Mouse (Mus musculus) forebrain, embryonic 11.5 days (tissue): ENCODE results near the gene E330021D16Rik. TPM values are rescaled to one million over a fixed set of nuclear protein-coding genes. Genes with fewer than 3 reads are reported as not detected.

Source experiments
- ATAC-seq: fragments of 200-750 bp; cut with Nextera tagmentation; replicated peaks from 2 replicates; pipeline ENCODE4 v1.8.0; 2017; ENCODE audit warnings: moderate TSS enrichment; ENCODE audit not compliant: low FRiP score
- DNase-seq: peaks from one replicate; pipeline ENCODE4 v3.0.0-alpha.2; 2017; ENCODE audit warnings: low spot score
- H3K27ac ChIP-seq: fragments of 300-500 bp; sonication (generic); 2 replicates; pipeline ENCODE4 v1.5.1; 2014; ENCODE audit warnings: low read depth, low read length
- H3K27me3 ChIP-seq: fragments of 300-500 bp; sonication (generic); 2 replicates; pipeline ENCODE4 v1.6.1; 2014; ENCODE audit warnings: mild to moderate bottlenecking, low read length, mixed read lengths; ENCODE audit not compliant: control insufficient read depth, insufficient read depth
- H3K36me3 ChIP-seq: fragments of 300-500 bp; sonication (generic); 2 replicates; pipeline ENCODE4 v1.6.1; 2014; ENCODE audit warnings: mild to moderate bottlenecking, low read length, moderate library complexity, mixed read lengths; ENCODE audit not compliant: control insufficient read depth, insufficient read depth
- H3K4me1 ChIP-seq: fragments of 300-500 bp; sonication (generic); replicated peaks from 2 replicates; pipeline ENCODE4 v1.6.1; 2014; ENCODE audit warnings: low read length, mixed read lengths; ENCODE audit not compliant: control insufficient read depth, insufficient read depth
- H3K4me2 ChIP-seq: fragments of 300-500 bp; sonication (generic); 2 replicates; pipeline ENCODE4 v1.6.1; 2014; ENCODE audit warnings: low read depth, mild to moderate bottlenecking, low read length, moderate library complexity, mixed read lengths; ENCODE audit not compliant: severe bottlenecking
- H3K4me3 ChIP-seq: fragments of 300-500 bp; sonication (generic); 2 replicates; pipeline ENCODE4 v1.5.1; 2014; ENCODE audit warnings: low read depth, low read length
- H3K9ac ChIP-seq: fragments of 300-500 bp; sonication (generic); 2 replicates; pipeline ENCODE4 v1.6.1; 2014; ENCODE audit warnings: low read length
- H3K9me3 ChIP-seq: fragments of 300-500 bp; sonication (generic); 2 replicates; pipeline ENCODE4 v1.6.1; 2016; ENCODE audit warnings: low read length, mixed read lengths; ENCODE audit not compliant: control insufficient read depth
- WGBS: fragments of 180-500 bp; shearing (Covaris S2); extraction: QIAGEN DNeasy Blood & Tissue Kit; methylation state at CpG from one replicate; pipeline ENCODE4 v1.1.7; 2014; 5-methylcytosine and 5-hydroxymethylcytosine counted together
- polyA plus RNA-seq: library from polyadenylated mRNA; unstranded; fragments of >200 nt; fragmentation: Nextera tagmentation; extraction: Ambion mirVana; gene quantifications from 2 replicates; pipeline ENCODE4 v1.2.1, GENCODE M21; 2014

The E330021D16Rik gene
- polyA plus RNA-seq, 1 experiment from 2014 or later = not detected

DNA sequence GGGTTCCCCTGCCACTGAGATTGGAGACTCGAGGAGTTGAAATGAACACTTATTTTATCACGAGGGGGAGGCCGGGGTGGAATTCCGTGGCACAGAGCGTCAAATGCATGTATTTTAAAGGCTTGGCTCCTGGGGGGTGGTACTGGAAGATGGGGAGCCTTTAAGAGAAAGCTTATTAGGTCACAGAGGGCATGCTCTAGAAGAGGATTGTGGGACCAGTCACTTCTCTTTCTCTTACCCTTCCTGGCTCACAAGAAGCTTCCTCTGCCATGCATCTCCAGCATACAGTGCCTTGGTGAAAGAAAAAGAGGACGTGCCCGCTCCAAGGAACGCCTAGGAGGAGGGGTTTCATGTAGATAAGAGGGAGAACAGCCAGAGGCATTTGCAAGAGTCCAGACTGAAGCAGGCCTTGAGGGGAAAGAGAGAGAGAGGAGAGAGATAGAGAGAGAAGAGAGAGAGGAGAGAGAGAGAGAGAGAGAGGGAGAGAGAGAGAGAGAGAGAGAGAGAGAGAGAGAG lies 3.0 kb upstream of the E330021D16Rik start:
- H3K36me3 ChIP-seq = no peaks in the 10 kb centered on the region
- 70% methylated on average over 8 of the region's 8 CpGs for WGBS
- no peak overlapping the region for H3K4me2 ChIP-seq
- H3K9ac ChIP-seq = no peak overlapping the region
- DNase-seq = no peak
- no peaks in the 10 kb centered on the region for H3K27me3 ChIP-seq
- no peaks in the 10 kb centered on the region for H3K9me3 ChIP-seq
- no peak overlapping the region for H3K4me3 ChIP-seq
- H3K27ac ChIP-seq = no peak overlapping the region
- no peak for ATAC-seq
- no peaks in the 10 kb centered on the region for H3K4me1 ChIP-seq

DNA sequence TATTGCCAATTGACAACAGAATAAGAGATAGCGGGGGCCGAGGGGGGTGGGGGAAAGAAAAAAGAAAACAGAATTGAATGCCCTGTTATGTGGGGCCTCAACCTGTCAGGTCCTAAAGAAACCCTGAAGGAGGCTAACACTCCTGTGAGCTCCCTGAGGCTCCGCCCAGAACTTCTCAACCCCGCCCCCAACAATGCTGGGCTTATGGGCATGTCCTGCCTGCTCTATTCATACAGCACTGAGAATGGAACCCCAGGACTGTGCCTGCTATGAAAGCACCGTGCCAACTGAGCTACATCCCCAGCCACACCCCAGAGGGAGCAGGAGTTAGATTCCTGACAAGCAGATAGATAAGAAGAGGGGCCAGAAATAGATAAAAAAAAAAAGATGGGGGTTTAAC lies 2.5 kb upstream of the E330021D16Rik start:
- 74% methylated on average over 5 of the region's 5 CpGs for WGBS

DNA sequence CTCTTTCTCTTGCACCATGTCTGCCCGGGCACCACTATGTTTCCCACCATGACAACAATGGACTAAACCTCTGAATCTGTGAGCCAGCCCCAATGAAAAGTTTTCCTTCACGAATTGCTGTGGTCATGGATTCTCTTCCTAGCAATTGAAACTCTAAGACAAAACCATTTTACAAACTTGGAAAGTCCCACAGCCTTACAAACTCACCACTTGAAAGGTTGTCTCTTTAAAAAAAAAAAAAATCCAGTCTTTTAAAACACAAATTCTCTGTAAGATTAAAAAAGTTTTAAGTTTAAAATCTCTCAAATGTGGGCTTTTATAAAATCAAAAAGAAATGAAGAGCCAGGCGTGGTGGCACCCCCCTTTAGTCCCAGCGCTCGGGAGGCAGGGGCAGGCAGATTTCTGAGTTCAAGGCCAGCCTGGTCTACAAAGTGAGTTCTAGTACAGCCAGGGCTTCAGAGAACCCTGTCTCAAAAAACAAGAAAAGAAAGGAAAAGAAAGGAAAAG lies 1.5 kb downstream of the E330021D16Rik start:
- Histone ChIP-seq H3K9me3 (no peaks in the 10 kb centered on the region), H3K9ac (no peak overlapping the region), H3K4me1 (no peaks in the 10 kb centered on the region), H3K27me3 (no peaks in the 10 kb centered on the region), H3K27ac (no peak overlapping the region), H3K4me3 (no peak overlapping the region), H3K4me2 (no peak overlapping the region), H3K36me3 (no peaks in the 10 kb centered on the region)
- WGBS = 84% methylated on average over 5 of the region's 5 CpGs
- ATAC-seq = no peak
- no peak for DNase-seq

More for the DNA sequence above, 2.5 kb upstream of the E330021D16Rik start:
- no peaks in the 10 kb centered on the region for H3K4me1 ChIP-seq
- H3K9me3 ChIP-seq = no peaks in the 10 kb centered on the region
- no peak overlapping the region for H3K27ac ChIP-seq
- DNase-seq = no peak
- no peak overlapping the region for H3K9ac ChIP-seq
- no peaks in the 10 kb centered on the region for H3K27me3 ChIP-seq
- ATAC-seq = no peak; the same call in 1 of the 2 replicates
- no peak overlapping the region for H3K4me2 ChIP-seq
- H3K36me3 ChIP-seq = no peaks in the 10 kb centered on the region
- H3K4me3 ChIP-seq = no peak overlapping the region

DNA sequence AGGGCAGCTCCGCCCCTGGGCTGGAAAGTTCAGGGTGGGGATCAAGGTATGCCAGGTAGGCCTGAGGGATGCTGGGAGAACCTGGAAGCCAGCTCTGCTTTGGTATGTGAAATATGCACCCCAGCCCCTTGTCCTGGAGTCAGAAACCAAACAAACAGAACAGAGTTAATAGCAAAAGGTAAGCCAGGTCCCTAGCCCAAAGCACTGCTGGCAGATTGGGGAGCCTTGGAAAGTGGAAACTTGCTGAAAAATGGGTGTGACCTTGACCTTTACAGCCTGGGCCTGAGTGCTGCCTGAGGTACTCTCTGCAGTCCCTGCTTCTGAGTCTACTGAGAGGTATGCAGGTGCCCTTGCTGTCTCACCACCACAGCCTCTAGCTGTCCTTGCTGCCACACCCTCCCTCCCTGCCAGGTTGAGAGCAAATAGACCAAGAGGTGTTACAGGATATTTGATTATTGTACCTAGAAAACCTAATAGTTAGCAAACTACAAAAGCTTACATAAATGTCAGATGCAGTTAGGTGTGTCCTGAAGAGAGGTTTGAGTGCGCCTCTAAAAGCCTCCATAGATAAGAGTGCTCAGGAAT lies 7.7 kb downstream of the E330021D16Rik start:
- no peaks in the 10 kb centered on the region for H3K36me3 ChIP-seq
- no peaks in the 10 kb centered on the region for H3K9me3 ChIP-seq
- ATAC-seq = no peak
- 85% methylated on average over 2 of the region's 2 CpGs for WGBS
- no peaks in the 10 kb centered on the region for H3K27me3 ChIP-seq
- H3K4me3 ChIP-seq = no peak overlapping the region
- no peak overlapping the region for H3K27ac ChIP-seq
- H3K9ac ChIP-seq = no peak overlapping the region
- no peak overlapping the region for H3K4me2 ChIP-seq
- H3K4me1 ChIP-seq = no peaks in the 10 kb centered on the region
- DNase-seq = no peak

DNA sequence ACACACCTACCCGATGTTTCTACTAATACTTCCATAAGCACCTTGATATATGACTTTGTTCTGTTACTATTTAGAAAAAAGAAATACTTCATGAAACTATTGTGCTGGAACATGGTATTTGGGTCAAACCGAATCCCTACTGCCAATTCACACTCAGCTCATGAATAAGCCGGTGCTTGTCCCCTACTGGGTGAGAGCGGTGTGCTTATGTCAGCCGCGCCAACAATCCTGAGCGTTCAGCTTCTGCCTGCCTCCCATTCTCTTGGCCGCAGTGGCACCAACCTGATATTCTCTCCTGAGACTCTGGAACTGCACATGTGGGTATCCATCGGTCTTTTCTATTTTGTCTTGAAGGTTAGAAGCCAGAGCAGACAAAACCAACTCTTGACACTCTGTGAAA lies 18.5 kb downstream of the E330021D16Rik start:
- Histone ChIP-seq H3K36me3 (no peaks in the 10 kb centered on the region), H3K27ac (no peak overlapping the region), H3K27me3 (no peaks in the 10 kb centered on the region), H3K4me1 (no peaks in the 10 kb centered on the region), H3K9ac (no peak overlapping the region), H3K4me2 (no peak overlapping the region), H3K9me3 (no peaks in the 10 kb centered on the region), H3K4me3 (no peak overlapping the region)
- 92% methylated on average over 9 of the region's 9 CpGs for WGBS
- DNase-seq (no peak), ATAC-seq (no peak)

DNA sequence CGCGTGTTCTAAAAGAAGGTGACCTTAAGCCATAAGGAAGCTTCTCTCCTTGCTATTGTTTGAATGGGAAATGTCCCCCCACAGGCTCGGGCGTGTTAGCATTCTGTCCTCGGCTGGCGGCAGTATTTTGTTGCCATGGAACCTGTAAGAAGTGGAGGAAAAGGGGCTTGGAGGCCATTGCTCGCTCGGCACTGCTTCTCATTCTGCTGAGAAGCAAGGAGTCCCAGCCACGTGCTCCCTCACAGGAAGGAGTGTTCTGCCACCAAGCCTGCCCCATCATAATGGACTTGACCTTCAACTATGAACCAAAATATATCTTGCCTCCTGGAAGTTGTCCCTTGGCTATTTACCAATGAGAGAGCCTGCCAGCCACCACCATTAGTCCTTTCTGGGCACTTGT lies 25.1 kb downstream of the E330021D16Rik start:
- no peak overlapping the region for H3K9ac ChIP-seq
- no peaks in the 10 kb centered on the region for H3K27me3 ChIP-seq
- H3K9me3 ChIP-seq = no peaks in the 10 kb centered on the region
- no peak overlapping the region for H3K4me2 ChIP-seq
- H3K4me1 ChIP-seq = 0 out of 2 replicates have a peak, but pooled peaks cover 2% of the 10 kb centered on the region
- no peak for DNase-seq
- no peak overlapping the region; the same call in 1 of the 2 replicates for H3K27ac ChIP-seq
- H3K4me3 ChIP-seq = no peak overlapping the region
- H3K36me3 ChIP-seq = no peaks in the 10 kb centered on the region
- 47% methylated on average over 9 of the region's 9 CpGs for WGBS
- no peak for ATAC-seq

DNA sequence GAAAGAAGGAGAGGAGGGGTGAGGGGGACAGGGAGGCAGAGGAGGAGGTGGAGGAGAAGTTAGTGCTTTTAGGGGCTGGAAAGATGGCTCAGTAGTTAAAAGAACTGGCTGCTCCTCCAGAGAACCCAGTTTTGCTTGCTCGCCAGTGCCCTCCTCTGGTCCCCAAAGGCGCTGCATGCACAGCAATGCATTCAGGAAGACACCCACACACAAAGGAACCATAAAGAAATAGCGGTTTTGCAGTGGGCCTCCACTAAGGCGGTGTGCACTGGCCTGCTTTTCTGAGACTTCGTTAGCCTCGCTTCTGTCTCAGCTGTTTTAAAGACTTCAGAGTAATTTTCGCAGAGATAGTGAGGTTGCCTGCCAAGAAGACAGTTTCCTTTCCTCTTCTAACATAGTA lies 30.1 kb downstream of the E330021D16Rik start:
- 71% methylated on average over 7 of the region's 7 CpGs for WGBS
- H3K4me1 ChIP-seq = 0 out of 2 replicates have a peak, but pooled peaks cover 2% of the 10 kb centered on the region
- ATAC-seq = no peak
- H3K9me3 ChIP-seq = no peaks in the 10 kb centered on the region
- no peak overlapping the region for H3K27ac ChIP-seq
- H3K27me3 ChIP-seq = no peaks in the 10 kb centered on the region
- no peak overlapping the region for H3K4me2 ChIP-seq
- no peak for DNase-seq
- no peak overlapping the region for H3K4me3 ChIP-seq
- H3K9ac ChIP-seq = no peak overlapping the region
- no peaks in the 10 kb centered on the region for H3K36me3 ChIP-seq

DNA sequence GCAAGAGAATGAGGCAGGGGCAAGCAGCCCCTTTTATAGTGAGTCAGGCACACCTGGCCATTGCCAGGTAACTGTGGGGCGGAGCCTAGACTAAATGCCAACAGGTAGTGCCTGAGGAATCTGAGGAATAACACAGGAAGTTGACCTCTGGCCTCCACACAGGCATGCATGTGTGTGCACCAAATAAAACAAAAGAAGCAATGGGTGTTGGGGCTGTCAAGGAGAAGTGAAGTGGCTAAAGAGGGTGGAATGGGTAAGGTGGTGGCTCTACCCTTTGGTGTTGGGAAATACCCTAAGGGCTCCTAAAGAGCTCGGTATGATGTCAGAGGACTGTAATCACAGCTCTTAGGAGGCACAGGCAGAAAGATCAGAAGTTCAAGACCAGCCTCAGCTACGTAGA lies 32.2 kb downstream of the E330021D16Rik start:
- Histone ChIP-seq H3K4me2 (no peak overlapping the region), H3K27me3 (no peaks in the 10 kb centered on the region), H3K4me1 (no peaks in the 10 kb centered on the region), H3K9me3 (no peaks in the 10 kb centered on the region), H3K9ac (no peak overlapping the region), H3K27ac (no peak overlapping the region), H3K36me3 (no peaks in the 10 kb centered on the region), H3K4me3 (no peak overlapping the region)
- WGBS = 81% methylated on average over 3 of the region's 3 CpGs
- DNase-seq (no peak), ATAC-seq (no peak)

DNA sequence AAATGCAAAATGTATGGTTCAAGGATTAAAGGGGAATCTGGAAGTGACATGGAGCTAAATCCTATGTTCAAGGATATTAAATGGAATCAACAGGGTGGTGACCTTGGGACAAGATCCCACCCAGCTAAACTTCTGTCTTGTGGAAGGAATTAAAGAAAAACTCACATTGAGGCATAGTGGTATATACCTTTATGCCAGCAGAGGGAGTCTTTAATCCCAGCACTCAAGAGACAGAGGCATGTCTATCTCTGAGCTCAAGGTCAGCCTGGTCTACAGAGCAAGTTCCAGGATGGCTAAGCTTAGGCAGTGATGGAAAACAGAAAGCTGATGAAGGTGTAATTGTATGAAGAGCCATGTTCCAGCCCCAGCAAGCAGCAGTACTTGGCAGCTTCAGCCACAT lies 39.3 kb downstream of the E330021D16Rik start:
- Histone ChIP-seq H3K4me3 (no peak overlapping the region), H3K4me1 (no peaks in the 10 kb centered on the region), H3K4me2 (no peak overlapping the region), H3K27me3 (no peaks in the 10 kb centered on the region), H3K36me3 (no peaks in the 10 kb centered on the region), H3K9me3 (no peaks in the 10 kb centered on the region), H3K9ac (no peak overlapping the region), H3K27ac (no peak overlapping the region)
- no peak for ATAC-seq
- no peak for DNase-seq
